Mouse (Mus musculus) ovary, adult 18-20 months (tissue): ENCODE results near the gene Traf2.
A peak's percentile ranks its signal among the peaks of the same experiment; 100 is the strongest.

Experiments
- DNase-seq: peaks from one replicate; pipeline ENCODE4 v3.0.0; 2022; ENCODE audit warnings: low spot score, mixed read lengths

The Traf2 gene

DNA sequence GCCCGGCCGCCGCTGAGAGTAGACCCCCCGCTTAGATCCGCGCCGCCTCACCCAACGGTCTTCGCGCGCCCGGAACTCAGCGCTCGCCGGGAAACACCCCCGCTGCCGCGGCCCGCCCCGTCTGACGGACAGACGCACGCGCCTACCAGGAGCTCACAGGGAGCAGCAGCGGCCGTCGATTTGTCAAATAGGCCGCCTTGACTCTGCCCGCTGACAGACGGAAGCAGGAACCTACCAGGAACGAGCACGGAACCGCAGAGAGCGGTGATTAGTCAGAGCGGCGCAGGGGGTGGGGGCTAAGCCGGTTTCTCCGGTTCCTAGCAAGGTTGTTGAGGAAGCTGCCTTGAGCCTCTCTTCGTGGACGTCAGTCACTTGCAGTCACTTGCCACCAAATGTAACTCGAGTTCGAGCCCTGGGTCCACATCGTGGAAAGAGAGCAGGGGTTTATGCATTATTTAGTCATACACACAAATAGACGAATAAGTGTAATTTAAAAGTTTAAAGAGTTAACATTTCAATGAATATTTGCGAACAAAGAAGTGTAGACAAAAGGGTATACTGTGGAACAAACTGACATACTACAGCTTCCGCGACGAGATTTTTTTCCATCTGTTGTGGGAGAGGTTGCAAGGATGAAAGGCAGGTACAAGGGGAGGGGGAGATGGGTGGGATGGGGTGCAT, at the start of gene Traf2:
Traf2 (minus strand) TSS at position 130 of the 681 bp plus-strand sequence.
- peak; percentile 98 for DNase-seq

DNA sequence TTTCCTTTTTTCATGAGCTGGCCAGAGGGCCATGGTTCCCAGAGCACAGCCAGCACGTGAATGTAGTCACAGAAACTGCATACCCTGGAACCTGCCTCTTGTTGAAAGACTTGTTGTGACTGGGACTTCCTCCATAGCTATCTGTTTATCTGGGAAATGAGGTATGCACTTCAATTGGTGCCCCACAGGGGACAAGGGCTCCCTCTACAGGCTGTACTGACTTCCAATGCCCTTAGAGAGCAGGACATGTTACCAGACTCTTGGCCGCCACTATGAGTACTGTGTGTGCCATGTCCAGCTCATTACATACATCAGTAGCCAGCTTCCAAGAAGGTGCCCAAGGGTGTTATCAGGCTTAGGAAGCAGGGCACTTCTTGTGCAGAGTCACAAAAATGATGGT, 45.1 kb upstream of the Traf2 start:
- no peak for DNase-seq

DNA sequence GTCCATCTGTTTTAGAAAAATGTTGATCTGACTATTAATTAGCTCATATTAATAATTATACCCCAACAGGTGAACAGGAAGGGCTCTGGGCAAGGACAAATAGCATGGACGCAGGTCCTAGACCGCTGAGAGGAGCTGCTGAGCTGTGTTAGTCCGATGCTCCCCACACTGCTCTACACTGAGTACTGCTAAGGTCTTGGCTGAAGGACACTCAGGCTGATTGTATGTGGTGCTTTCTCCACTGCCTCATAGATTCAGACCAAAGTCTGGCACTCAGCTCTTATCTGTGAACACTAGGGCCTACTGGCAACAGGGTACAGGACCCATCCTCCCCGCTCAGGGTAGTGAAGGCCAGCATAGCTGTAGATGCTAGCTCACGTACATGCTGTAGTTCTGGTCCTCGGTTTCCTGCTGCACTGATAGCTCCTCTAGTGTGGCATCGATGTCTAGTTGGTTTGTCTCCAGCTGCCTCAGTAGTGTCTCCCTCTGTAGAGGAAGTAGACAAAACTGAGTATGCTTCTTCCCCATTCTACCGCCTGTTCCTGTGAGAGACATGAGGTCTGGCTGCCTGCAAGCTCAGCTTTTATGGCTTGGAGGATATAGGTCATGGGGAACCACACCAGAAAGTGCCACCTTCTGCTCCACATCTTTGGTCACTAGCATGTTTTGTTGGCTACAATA, 41.6 kb upstream of the Traf2 start:
- no peak for DNase-seq

DNA sequence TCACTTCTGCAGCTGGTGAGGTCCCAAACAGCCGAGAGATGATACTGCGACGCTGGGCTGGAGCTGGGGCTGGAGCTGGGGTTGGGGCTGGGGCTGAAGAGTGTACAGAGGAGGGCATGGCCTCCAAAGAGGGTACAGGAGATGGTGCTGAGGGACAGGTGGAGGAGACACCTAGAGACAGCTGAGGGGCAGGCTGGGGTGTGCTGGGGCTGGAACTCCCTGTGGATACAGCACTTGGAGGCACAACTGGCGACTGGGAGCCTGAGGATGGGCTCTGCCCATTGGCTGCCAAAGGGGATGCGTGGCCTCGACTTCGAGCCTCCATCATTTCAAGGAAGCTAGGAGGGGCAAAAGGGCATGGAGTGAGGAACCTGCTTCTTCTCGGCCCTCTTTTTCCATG, 40.5 kb upstream of the Traf2 start:
- DNase-seq, result no peak

DNA sequence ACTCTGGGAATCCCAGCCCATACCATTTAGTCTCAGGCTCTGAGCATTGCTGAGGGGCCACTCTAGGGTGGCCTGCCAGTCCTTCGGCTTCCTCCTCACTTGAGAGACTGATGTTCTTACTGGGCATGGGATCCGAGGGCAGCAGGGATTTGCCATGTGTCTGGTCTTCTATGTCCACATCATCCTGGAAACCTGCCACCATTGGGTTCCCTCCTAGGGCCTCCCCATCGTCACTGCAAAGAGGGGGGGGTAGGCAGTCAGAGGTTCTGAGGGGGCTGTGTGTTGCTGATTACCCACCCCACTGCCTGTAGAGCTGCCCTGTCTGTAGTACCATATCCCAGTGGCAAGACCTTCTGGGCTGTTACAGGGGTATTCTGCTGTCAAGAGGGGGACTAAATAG, 38.9 kb upstream of the Traf2 start:
- no peak for DNase-seq

DNA sequence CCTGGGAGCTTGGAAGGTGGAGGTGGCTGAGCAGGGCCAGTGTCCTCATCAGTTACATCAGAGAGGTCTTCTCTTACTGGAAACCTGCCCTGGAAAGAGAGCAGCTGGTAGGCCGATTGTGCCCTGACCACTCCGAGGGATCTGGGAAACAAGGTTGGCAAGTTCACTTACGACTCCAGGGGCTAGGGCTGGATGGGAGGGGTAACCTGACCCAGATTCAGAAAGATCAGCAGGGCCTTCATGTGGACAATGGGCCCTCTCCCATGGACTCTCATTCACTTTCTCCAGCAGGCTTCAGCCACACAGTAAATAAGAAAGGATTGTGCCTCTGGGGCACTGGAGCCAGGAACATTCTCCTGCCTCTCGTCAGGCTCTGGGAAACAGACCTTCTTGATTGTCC, 38.1 kb upstream of the Traf2 start:
- no peak for DNase-seq

DNA sequence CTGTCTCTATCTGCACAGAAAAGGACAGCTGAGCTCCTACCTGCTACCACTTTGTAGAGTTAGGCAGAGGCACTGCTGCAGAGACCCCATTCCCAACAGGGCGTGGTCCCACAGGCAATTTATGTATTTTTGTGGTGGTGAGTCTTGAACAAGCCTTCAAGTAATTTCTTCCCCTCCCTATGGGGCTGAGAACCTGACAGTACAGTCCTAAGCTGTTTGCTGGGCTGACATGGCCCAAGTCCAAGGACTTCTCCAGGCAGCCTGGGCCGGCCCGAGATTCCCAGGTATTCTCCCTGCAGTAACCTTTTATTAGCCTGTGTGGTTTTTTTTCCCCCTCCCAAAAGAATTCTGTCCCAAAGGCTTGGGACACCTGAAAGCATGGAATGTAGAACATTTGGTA, 37.4 kb upstream of the Traf2 start:
- no peak for DNase-seq

DNA sequence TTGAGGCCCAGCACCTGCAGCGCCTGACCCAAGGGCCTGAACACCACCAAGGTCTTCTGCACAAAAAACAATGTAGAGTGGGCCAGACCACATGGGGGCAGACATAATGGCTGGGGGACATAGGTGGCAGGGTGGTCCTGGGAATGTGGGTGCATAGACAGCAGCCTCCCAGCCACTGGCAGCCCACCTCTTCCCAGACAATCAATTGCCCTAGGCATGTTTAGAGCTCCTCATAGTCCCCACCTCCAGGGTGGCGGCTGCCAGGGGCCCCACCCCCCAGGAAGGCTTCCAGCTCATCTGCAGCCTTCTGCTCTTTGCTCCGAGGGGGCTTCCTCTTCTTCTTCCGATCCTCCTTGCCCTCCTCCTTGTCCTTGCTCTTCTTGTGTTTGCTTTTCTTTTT, 36.8 kb upstream of the Traf2 start:
- DNase-seq, result no peak

DNA sequence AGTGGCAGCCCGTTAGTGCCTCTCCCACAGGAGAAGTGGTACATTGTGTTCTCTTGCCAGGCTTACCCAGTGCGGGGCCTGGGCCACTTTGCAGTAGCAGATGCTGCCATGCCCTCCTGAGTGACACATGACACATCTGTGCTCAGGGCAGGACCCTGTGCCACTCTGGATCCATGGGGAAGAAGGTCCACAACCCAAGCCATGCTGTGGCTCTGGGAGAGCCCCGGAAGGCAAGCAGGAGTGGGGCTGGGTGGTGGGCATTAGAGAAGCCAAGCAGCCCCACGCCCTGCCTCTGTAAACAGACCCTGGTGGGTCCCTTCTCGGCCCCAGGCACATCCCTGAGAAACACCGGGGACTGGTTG, 36.4 kb upstream of the Traf2 start:
- no peak for DNase-seq

DNA sequence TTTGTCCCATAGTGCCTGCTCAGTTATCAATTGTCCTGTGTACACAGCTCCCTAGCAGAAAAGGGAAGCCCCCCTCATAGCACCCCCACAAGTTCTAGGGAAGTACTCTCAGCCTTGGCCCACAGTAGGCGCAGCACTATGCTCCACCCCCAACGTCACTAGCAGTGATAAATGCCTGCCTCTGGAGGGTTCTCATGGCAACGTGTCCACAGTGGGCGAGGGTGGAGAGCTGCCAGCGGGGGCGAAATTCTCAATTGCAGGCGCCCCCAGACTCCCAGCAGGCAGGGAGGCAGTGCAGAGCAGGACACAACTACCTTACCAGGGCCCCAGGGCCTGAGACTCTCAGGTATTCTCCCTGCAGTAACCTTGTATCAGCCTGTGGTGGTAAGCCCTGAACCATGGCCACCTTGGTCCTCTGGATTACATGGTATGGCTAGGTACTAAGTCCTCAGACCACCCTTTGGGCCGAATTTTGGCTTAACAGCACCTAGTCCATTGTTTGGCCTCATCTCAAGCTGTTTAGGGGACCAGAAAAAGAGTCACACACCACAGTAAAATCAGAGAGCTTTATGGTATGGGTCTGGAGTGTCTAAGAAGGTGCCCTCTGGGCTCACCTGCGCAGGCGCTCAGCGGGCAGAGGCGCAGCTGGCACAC, 35.9 kb upstream of the Traf2 start:
- no peak for DNase-seq

DNA sequence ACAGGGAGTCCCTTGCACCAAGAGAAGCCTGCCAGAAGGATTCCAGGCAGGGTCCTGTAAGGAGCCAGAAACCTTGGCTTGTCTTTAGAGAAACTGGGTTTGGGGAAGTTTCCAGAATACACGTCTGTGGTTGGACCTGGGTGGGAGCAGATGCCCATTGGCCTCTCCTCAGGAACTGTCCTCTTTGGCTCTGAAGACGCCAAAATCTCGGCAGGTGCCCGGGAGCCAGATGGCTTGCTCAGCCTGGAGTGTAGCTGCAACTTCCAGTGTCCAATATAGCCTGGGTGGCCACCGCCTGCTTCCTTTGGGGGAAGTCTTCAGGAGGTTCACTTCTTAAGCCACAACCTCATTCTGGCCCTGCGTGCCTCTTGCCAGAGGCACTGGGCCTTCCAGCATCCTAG, 35.2 kb upstream of the Traf2 start:
- no peak for DNase-seq

DNA sequence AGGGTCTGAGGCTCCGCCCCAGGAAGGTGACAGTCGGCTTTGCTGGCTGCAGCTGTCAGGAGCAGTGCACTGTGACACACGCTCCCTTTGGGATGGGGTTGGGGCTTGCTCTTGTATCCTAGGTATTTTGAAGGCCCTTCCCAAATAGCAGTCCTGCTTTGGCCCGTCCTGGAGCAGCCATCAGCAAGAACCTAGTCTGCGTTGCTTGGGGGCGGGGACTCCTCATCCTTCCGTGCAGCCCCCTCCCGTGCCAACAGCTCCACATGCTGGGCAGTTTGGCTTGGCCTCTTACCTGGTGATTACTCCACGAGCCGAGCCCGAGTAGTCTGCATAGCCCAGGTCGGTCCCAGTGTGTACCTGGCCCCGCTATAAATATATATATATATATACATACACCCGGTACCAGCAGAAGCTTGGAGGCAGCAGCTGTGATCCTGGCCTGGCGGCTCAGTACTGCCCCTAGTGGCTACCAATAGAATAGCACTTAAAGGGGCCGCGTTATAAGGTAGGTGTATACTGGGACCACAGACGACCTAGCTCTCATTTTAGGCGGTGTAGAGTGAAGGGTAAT, 34.6 kb upstream of the Traf2 start, which contains the start of gene Ajm1:
Ajm1 (minus strand) TSS at position 464 of the 571 bp plus-strand sequence.
- DNase-seq, result no peak

DNA sequence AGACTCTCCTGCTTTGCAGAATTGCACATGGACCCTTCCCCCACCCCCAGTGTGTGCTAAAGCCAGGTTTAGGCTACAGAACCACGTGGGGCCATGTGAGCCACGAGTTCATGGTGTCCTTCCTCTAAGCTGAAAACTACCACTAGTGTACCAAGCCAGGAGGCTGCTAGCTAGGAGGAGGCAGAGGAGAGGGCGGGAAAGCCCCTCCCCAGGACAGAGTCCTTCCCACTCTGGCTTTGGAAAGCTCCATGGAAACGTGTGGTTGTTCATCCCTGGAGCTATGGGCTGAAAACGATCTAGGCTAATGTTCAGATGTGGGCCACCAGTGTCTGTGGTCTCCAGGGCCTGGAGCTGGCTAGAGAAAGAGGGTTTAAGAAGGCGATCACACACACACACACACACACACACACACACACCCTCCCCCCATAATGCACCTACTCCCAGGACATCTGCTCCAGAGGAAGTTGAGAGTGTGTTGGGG, 33.9 kb upstream of the Traf2 start:
- DNase-seq, result no peak

DNA sequence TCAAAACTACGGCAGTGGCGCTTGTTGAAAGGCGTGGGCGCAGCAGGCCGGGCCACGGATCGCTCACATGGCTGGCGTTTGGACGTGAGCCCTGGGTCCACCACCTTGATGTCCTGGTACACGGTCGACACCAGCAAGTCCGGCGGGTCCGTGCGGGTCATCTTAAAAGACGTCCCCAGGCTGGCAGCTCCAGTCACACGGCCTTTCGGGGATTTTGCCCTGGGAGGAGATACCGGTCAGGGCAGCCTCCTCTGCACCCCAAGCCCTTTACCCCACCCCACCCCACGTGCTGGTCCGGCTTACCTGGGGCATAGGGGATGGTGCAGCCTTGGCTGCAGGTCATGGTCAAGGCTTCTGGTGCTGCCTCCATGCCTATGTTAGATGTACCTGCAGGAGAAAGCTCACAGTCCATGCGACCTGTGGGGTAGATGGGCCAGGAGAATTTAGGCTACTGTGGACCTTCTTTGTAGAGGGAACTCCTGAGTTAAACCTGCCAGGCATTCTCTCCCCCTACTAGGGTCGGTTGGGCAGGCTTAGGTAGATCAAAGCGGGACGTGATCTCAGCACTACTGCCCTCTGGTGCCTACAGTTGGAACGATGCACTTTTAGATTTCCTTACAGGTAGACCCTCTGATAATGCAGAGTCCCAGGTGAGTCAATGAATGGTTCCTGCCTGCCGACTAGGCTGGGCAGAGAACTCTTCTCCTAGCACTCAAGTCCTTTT, 33.2 kb upstream of the Traf2 start:
- no peak for DNase-seq

DNA sequence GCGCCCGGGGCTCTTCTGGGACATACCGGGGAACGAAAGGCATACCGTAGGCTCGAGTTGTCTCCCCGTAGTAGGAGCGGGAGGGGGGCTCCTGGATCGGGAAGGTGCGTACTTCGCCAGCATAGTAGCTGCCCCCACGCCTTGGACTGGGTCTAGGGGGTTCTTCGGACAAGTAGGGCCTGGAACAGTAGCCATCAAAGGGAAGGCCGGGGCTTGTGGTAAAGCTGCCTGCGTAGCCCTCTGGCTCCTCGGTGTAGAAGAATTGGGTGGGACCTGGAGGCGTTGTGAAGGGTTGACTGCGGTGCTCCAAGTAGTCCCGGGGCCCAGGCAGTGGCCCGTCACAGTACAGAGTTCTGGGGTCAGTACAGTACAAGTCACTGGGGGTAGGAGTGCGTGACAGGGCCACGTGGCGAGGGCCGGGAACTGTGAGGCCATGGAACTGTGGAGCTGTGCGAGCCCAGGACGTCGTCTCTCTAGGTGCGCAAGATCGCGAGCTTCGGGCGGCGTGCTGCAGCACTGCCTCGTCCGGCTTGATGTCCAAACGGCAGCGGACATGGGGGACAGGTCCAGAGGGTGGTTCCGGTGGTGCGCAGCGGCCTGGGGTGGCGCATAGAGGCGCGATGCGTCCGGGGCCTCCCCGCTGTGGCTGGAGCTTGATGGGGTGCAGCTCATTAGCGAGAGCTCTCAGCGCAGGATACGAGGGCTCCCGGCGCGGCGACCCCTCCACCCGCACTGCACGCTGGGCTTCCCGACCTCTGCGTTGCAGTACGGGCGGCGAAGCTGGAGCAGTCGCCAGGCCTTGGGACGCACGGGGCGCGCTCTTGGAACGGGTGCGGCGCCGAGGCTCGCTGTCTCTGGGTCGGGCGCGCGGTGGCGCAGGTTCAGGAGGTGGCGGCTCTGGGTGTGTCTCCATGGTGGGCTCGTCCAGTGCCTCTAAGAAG, 32.3 kb upstream of the Traf2 start:
- no peak for DNase-seq

DNA sequence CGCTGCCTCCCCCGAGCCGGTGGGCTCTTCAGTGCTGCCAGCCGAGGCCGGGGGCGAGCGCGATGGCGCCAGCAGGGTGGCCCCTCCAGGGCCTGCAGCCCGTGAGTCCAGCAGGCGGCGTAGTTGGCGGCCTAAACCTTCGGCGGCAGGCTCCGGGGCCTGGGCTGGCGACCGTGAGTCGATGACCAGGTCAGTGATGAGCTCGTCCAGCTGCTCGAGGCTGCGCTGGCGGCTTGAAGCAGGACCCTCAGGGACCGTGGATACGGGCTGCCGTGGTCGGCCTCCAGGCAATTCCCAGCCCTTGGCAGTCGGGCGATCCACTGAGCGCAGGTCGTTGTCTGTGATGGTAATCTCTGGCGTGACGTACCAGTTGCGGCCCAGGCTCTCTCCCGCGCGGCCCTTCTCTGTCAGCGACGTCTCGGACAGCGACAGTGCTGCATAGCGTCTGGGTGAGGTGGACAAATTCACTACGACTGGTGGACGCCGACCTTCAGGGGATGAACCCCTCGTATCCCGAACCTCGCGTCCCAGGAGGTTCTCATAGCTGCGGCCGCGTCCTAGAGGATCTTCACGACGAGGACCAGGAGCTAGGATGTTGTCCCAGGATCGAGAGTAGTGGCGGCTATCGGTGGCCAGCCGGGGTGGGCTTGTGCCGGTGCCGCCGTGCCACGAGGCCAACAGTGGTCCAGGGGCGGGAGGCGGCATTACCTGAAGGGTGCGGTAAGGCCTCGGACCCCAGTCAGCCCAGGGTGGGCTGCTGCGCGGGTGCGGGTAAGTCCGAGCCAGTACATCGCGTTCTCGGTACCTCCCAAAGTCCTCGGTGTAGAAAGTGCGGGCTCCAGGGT, 31.4 kb upstream of the Traf2 start:
- no peak for DNase-seq

DNA sequence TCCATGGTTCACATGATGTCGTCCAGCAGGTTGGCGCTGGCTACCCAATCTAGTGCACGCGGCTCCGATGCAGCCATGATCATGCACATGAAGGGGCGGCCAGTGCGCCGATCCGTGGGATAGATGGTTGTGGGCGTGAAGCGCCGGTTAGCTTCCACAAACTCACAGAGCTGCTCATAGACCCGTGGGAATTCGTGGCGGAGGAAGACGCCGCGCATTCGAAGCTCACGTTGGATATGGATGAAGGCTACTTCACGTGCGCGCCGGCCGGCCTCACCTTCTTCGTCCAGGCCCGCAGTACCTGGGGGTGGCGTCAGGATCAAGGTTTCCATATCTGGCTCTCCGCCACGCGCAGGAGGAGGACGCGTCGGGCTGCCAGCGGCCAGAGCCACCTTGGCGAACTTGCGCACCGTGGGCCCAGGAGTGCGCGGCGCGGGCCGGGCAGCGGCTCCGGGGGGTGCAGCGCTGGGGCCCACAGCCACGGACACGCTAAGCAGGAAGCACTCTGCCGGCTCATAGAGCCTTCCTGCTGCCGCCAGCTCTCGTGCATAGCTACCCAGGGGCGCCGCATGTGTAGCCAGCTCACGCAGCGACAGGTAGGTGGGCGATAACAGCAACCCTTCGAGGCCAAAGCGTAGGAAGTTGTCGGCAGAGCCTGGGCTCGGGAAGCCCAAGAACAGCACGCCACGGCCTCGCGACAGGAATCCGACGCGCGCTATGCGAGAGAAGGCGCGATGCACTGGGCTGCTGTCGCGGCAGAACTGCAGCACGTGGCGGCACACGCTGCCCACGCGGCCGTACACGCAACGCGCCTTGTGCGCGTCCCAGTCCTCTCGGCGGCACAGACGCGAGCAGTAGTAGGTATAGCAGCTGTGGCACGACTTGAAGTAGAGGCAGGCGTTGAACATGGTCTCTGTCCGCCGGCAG, 30.5 kb upstream of the Traf2 start:
- DNase-seq, result no peak

DNA sequence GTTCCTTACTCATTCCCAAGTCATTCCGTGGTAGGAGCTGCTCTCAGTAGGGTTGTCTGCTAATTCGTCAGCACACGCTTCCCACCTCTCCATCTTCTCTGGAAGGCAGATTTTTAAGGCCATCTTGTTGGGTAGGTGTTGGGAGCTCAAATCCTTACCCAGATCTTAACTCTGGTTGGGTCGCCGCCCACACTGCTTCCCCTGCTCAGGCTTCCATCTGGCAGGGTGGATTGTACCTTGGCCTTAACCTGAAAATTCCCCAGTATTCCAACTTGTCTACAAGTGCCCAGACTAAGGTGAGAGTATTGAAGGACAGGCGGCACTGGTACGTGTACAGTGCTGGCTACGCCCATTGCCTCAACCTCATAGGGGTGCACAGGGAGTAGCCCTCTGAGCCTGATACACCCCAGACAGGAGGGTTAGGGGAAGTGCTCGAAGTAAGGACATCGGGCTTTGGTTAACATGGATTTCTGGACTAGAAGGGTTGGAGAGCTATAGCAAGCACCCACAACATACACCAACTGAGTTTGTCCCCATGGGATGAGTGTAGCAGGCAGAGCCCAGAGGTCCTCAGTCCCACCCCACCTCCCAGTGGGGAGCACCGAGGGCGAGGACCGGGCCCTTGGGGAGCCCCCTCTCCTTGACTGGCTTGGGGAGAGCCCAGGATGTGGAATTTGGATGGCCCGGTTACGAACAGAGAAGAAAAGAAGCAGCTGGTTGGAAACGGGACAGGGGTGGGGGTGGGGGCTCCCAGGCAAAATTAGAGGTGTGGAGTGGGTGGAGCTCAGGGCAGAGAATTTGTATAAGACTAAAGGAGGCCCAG, 29.5 kb upstream of the Traf2 start:
- DNase-seq, result no peak
